ENCODE assay signal across 23 mouse cellular contexts in the genomic region with DNA sequence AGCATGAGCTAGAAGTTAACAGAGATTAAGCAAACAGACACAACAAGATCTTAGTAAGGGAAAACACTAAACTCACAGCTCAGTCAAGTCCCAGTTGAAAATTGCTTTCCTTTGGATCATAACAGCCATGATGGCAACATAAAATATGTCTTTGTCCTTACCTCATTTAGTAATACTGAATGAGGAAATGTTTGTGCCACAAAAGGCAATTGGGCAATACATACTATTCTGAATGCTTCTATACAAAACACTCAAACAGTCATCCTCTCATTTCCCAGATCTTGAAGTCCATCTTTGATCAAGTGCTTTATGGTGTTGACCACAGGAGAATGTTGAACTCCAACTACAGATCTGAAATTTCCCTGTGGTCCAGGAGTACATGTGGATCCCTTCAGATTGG.
DNase-seq lines count a peak whose midpoint lies in the region; ATAC-seq and TF ChIP-seq lines count a peak whose summit lies in the region.
"Had no signal": no experiment of that assay in that cellular context is flagged by ENCODE, and none has a peak within 500 bp of the region (broad histone marks: within the 10 kb centered on the region; RNA-seq: fewer than 3 reads in every experiment).

No protein-coding gene starts in this region.

- H3K9ac ChIP-seq in hindbrain, embryonic 11.5 days (ENCODE audit: low read depth, low read length) = no peak overlapping the region
- H3K9ac ChIP-seq: embryonic facial prominence, embryonic 12.5 days; forebrain, embryonic 13.5 days; forebrain, embryonic 15.5 days; forebrain, postnatal 0 days had no signal

- peak; percentile 16 for DNase-seq in lung, postnatal 36 days
- DNase-seq in lung, adult 2 months = no peak
- DNase-seq in 416B (ENCODE audit: low read depth) = peak; percentile 67
- DNase-seq in Muller cell, postnatal 12 days (ENCODE audit: inconsistent ontology term) = no peak
- no peak for DNase-seq in hindbrain, embryonic 11.5 days (ENCODE audit: low spot score)
- no peak for DNase-seq in frontal cortex, postnatal 25 days (ENCODE audit: low spot score in 2 of 2)
- DNase-seq: adrenal gland, adult 8-10 months; adrenal gland, postnatal 14 days; adrenal gland, postnatal 36 days; cerebellum, adult 11-12 months; cerebellum, adult 8-10 months; cerebellum, adult 9-11 months; cerebellum, postnatal 14 days; cerebellum, postnatal 36 days; forebrain, postnatal 0 days had no signal

- H3K27ac ChIP-seq in hindbrain, embryonic 11.5 days (ENCODE audit: low read depth, low read length) = no peak overlapping the region
- H3K27ac ChIP-seq: embryonic facial prominence, embryonic 10.5 days; embryonic facial prominence, embryonic 12.5 days; forebrain, embryonic 13.5 days; forebrain, embryonic 15.5 days had no signal

- H3K27me3 ChIP-seq in hindbrain, embryonic 11.5 days (ENCODE audit: control insufficient read depth, insufficient read depth, low read length) = no peaks in the 10 kb centered on the region
- H3K27me3 ChIP-seq: embryonic facial prominence, embryonic 12.5 days; forebrain, embryonic 13.5 days; forebrain, embryonic 15.5 days; Patski had no signal

- H3K4me3 ChIP-seq in lung, adult 2 months (replicated peaks; ENCODE audit: extremely low read depth, low read depth, low read length) = no peak overlapping the region
- H3K4me3 ChIP-seq in hindbrain, embryonic 11.5 days (ENCODE audit: low read depth, low read length) = no peak overlapping the region
- H3K4me3 ChIP-seq: embryonic facial prominence, embryonic 10.5 days; embryonic facial prominence, embryonic 12.5 days; forebrain, embryonic 13.5 days; forebrain, embryonic 15.5 days had no signal

- no peaks in the 10 kb centered on the region for H3K36me3 ChIP-seq in hindbrain, embryonic 11.5 days (ENCODE audit: control insufficient read depth, insufficient read depth, low read length)
- H3K36me3 ChIP-seq: embryonic facial prominence, embryonic 10.5 days; embryonic facial prominence, embryonic 12.5 days; forebrain, embryonic 15.5 days had no signal

- no peak for TF ChIP-seq CTCF in lung, adult 2 months (IDR thresholded peaks at IDR 0.05; ENCODE audit: insufficient read depth, low read length)

- ATAC-seq in granulocyte monocyte progenitor cell, adult 5-6 weeks (replicated peaks; ENCODE audit: poor library complexity, severe bottlenecking) = peak; percentile 67
- ATAC-seq in megakaryocyte progenitor cell, adult 5-6 weeks (replicated peaks; ENCODE audit: poor library complexity) = peak; percentile 70
- no peak for ATAC-seq in hindbrain, embryonic 11.5 days (ENCODE audit: low FRiP score)
- ATAC-seq: activated CD4-positive, CD25-positive, alpha-beta regulatory T cell, adult 4 months; forebrain, embryonic 13.5 days; forebrain, embryonic 15.5 days; forebrain, postnatal 0 days; Patski had no signal

- H3K4me2 ChIP-seq in hindbrain, embryonic 11.5 days (replicated peaks; ENCODE audit: low read depth, low read length) = no peak overlapping the region
- H3K4me2 ChIP-seq: embryonic facial prominence, embryonic 12.5 days; forebrain, embryonic 13.5 days; forebrain, embryonic 15.5 days had no signal

- TF ChIP-seq POLR2A in lung, adult 2 months (IDR thresholded peaks at IDR 0.05; ENCODE audit: borderline replicate concordance, extremely low read depth, low read depth, low read length) = no peak

- no peaks in the 10 kb centered on the region for H3K4me1 ChIP-seq in lung, adult 2 months (ENCODE audit: control insufficient read depth, insufficient read depth, low read length)
- H3K4me1 ChIP-seq in hindbrain, embryonic 11.5 days (replicated peaks; ENCODE audit: control insufficient read depth, insufficient read depth, low read length) = no peaks in the 10 kb centered on the region
- H3K4me1 ChIP-seq: embryonic facial prominence, embryonic 10.5 days; embryonic facial prominence, embryonic 12.5 days; forebrain, embryonic 13.5 days; forebrain, embryonic 15.5 days had no signal

- H3K9me3 ChIP-seq in hindbrain, embryonic 11.5 days (ENCODE audit: control insufficient read depth, low read length) = no peaks in the 10 kb centered on the region
- H3K9me3 ChIP-seq: embryonic facial prominence, embryonic 10.5 days; embryonic facial prominence, embryonic 12.5 days; forebrain, embryonic 13.5 days; forebrain, embryonic 15.5 days had no signal

Comparison
In these comparisons a context has a peak if more than half of its experiments do, and no peak if none do; other contexts are left out.
1. DNase-seq: peak in lung, postnatal 36 days (single experiment) and 416B (single experiment); none in lung, adult 2 months (single experiment), Muller cell, postnatal 12 days (single experiment), hindbrain, embryonic 11.5 days (single experiment) and frontal cortex, postnatal 25 days (0 of 2).